Mouse (Mus musculus) cerebellum, adult 11 months (tissue): Measurements from ENCODE around the gene Psen1.
A peak's percentile ranks its signal among the peaks of the same experiment; 100 is the strongest.

Experiments
- DNase-seq: peaks from one replicate; pipeline ENCODE4 v3.0.0; 2022

The Psen1 gene

GRCm38 (mm10) chr12:83726510-83727308, 38.8 kb downstream of the Psen1 start:
- DNase-seq, result no peak

GRCm38 (mm10) chr12:83732225-83732624, 44.3 kb downstream of the Psen1 start:
- no peak for DNase-seq

GRCm38 (mm10) chr12:83734047-83734446, 46.1 kb downstream of the Psen1 start:
- DNase-seq, result no peak

- DNase-seq, result no peak
These were observed 48.3 kb downstream of the Psen1 start for GRCm38 (mm10) chr12:83736236-83736635.

GRCm38 (mm10) chr12:83738651-83739050, 50.7 kb downstream of the Psen1 start:
- no peak for DNase-seq

GRCm38 (mm10) chr12:83741722-83742121, 53.8 kb downstream of the Psen1 start:
- DNase-seq, result no peak

GRCm38 (mm10) chr12:83742834-83743233, 54.9 kb downstream of the Psen1 start:
- DNase-seq, result peak; percentile 16

- DNase-seq, result no peak
These were observed 55.8 kb downstream of the Psen1 start for GRCm38 (mm10) chr12:83743712-83744111.

GRCm38 (mm10) chr12:83749186-83749585, 61.2 kb downstream of the Psen1 start:
- DNase-seq, result no peak

GRCm38 (mm10) chr12:83752495-83752894, 64.5 kb downstream of the Psen1 start:
- DNase-seq, result no peak

- DNase-seq, result no peak
These were observed 70.8 kb downstream of the Psen1 start for GRCm38 (mm10) chr12:83758735-83759134.

- DNase-seq, result no peak
These were observed 72.2 kb downstream of the Psen1 start for GRCm38 (mm10) chr12:83760201-83760600.

GRCm38 (mm10) chr12:83762706-83763105, 74.8 kb downstream of the Psen1 start:
- DNase-seq, result no peak

GRCm38 (mm10) chr12:83763311-83764043, 75.5 kb downstream of the Psen1 start, which contains the start of gene Papln:
Gene Papln (plus strand): TSS chr12:83763634.
- no peak for DNase-seq

GRCm38 (mm10) chr12:83764044-83764365, 76.1 kb downstream of the Psen1 start:
- no peak for DNase-seq

- DNase-seq, result no peak
These were observed 76.6 kb downstream of the Psen1 start for GRCm38 (mm10) chr12:83764519-83764918.

- DNase-seq, result no peak
These were observed 78.1 kb downstream of the Psen1 start for GRCm38 (mm10) chr12:83765965-83766603.

- no peak for DNase-seq
These were observed 79.9 kb downstream of the Psen1 start for GRCm38 (mm10) chr12:83767833-83768232.

- no peak for DNase-seq
These were observed 80.4 kb downstream of the Psen1 start for GRCm38 (mm10) chr12:83768235-83768899.

- no peak for DNase-seq
These were observed 82.7 kb downstream of the Psen1 start for GRCm38 (mm10) chr12:83770418-83771256.

GRCm38 (mm10) chr12:83775621-83776020, 87.7 kb downstream of the Psen1 start:
- no peak for DNase-seq

GRCm38 (mm10) chr12:83776766-83777165, 88.8 kb downstream of the Psen1 start:
- DNase-seq, result no peak
